Mouse (Mus musculus) monocyte, adult 5-6 weeks (primary cell): ENCODE measurements at regions not wholly inside any gene's neighbourhood (a gene's known extent, or its start where the extent isn't known, plus 50 kb on each side); places are given as distances from the start of the nearest gene placed in this dataset.
"Not testable (repeated sequence)": the region's sequence is repeated elsewhere in the genome, so short reads cannot be mapped to it uniquely, and the experiment has no call there.

ENCODE experiments used
- ATAC-seq: fragments of 153-309, 156-312 bp; replicated peaks from 2 replicates; pipeline ENCODE4 v1.8.0; 2017; ENCODE audit warnings: mild to moderate bottlenecking; ENCODE audit not compliant: low TSS enrichment, insufficient number of reproducible peaks, severe bottlenecking, poor library complexity, low FRiP score

- ATAC-seq = no peak
Measured at GRCm38 (mm10) chr12:77094999-77095915, 133.3 kb upstream of the Max start.

DNA sequence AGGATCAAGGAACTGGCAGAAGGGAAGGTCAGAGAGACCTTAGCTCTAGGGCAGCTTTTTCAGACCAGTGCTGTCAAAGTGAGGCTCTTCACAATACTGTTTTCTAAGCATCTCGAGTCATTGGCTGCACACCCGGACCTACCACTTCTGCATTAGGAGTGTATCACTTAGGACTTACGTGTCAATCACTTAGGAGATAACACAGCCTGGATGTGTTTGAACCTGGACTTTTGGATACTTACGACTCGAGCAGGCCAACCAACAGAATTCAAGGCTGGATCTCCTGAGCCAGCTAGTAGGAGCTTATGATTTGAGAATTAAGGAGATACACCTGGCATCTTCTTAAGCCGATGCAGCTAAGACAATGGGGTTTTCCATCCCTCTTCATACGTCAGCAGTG is 132.2 kb upstream of the Max start:
- ATAC-seq = no peak

DNA sequence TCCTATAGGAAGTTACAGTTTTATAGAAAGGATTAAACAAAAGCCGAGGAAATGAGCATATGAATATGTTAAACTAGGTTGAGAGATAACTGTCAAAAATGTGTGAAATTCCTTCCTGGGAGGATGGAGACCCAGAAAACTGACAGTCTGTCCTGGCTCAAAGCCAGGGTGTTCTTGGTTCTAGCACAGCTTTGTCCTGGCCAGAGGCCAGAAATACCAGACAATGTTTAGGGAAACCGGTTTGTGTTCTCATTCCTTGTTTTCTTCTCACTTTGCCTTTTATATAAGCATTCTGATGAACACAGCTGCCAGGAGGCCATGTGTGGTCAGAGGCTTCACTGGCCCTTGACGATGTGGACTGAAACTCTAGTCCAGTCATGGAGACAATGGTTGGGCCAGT is 130.7 kb upstream of the Max start:
- ATAC-seq = no peak

DNA sequence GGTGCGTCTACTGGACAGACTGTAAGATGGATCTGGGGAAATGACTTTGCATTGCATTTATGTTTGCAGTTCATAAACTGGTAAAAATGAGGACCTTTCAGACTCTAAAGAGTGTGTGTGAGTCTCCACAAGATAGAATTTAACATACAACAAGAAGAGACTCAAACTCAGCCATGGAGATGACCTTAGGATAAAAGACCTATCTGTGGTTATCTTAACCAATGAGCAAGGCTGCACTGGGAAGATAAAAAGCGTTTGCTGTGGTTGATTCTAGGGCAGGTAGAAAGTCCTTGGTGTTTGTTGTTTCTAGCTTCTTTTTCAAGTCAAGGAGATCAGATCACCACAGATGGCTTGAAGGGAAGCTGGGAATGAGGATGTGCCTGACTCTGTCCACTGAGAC is 130.1 kb upstream of the Max start:
- no peak for ATAC-seq

GRCm38 (mm10) chr12:77091700-77092099 is 129.7 kb upstream of the Max start:
- no peak for ATAC-seq

- ATAC-seq = no peak
Measured at GRCm38 (mm10) chr12:77090525-77090924, 128.5 kb upstream of the Max start.

DNA sequence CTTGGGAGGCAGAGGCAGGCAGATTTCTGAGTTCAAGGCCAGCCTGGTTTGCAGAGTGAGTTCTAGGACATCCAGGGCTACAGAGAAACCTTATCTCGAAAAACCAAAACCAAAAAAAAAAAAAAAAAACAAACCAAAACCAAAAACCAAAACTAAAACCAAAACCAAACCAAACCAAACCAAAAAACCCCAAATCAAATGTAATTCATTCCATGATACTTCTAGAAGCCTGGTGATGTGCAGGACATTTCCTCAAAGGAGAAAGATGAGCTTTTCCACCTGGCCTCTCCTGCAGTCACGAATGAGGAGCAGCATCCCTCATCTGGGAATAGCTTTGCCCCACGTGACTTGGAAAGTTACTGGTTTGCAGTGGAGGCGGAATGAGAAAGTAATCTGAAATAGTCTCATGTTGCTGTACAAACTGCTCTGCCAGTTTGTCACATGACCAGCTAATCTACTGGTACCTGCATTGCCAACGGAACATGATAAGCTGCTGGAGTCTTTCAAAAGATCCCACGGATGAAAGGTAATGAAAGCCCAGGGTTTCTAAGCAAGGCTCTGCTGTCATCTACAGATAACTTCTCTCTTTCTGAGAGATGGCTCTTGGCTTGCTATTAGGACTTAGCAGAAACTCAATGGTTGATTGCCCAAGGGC is 127.8 kb upstream of the Max start:
- ATAC-seq = no peak

DNA sequence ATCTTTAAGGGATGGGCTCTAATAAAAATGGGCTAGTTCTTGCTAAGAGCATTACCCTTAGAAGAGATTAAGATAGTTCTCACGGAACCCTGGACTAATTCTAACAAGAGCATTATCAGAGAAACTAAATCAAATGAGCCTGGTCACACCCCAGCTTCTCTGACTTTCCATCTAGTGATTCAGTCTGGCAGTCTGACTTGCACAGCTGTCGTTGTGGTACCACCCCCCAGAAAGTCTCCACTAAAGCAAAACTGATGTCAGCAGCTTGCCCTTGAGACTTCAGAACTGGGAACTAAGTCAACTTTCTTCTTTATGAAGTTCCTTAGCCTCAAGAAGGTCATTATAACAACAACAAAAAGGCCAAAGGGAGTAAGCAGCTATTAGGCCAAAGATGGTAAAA is 126.5 kb upstream of the Max start:
- no peak for ATAC-seq

- not testable (repeated sequence) for ATAC-seq
Measured at GRCm38 (mm10) chr12:77086931-77087330, 124.9 kb upstream of the Max start.

DNA sequence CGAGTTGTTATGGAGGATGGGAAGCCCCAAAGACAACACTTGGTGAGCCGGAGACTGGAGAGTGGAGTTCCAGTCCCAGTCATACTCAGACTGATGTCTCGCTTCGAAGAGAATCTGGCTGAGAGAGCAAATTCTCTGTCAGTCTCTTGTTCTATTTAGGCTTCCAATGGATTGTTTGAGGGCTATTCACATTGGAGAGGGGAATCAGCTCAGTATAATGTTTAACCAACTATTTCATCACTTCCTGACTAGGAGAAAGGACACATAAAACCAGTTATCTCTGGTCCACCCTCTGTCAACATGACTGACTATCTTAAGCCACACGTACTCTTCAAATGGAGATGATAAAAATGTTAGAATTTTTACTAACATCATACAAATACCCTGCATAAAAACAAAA is 123.9 kb upstream of the Max start:
- ATAC-seq = no peak

GRCm38 (mm10) chr12:77085244-77085643 is 123.2 kb upstream of the Max start:
- ATAC-seq = peak; percentile 56; the same call in 1 of the 2 replicates

- no peak for ATAC-seq
Measured at GRCm38 (mm10) chr12:77084744-77085143, 122.7 kb upstream of the Max start.

DNA sequence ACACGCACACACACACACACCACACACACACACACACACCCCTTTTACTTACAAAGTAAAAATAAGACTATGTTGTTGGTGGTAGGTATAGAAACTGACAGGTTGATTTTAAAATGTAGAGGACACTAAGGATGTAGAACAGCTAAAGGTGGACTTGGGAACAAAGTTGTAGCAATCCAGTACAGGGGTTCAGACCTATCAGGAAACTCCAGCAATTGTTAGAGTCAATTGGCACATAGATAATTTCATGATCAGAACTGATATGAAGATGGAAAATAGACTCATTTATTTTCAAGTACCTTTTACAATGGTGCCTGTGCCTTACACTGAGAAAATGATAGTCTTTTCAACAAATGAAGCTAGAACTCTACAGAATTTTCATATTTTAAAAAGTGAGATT is 122.3 kb upstream of the Max start:
- ATAC-seq = no peak

DNA sequence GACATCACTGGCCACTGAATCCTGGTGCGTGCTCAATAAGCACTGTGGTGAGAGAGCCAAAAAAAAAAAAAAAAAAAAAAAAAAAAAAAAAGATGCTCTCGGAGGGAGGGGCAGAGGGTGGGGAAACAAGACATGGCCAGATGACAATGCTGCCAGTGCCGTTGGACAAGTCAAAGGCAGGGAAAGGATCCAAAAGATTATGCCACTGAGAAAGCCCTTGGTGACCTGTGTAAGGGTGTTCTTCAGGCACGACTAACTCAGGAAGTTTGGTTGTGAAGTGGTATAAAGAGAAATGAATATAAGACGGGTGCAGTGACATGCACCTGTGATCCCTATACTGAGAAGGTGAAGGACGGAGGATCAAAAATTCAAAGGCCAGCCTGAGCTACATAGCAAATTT is 121.8 kb upstream of the Max start:
- ATAC-seq = no peak

DNA sequence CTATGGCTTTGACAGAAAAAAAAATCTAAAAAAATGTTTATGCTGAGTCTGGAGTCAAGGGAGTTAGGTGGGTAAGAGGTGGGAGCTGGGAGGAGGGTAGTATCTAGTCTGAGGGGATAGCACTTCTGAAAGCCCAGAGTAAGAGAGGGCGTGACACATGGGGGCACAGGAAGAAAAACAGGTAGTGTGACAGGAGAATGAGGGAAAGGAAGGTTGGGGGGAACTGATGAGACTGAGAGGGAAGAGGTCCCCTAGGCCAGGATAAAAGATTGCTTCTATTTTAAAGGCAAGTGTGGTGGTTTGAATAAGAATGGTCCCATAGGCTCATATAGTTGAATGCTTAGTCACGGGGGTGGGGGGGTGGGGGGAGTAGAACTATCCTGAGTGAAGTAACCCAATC is 119.8 kb upstream of the Max start:
- no peak for ATAC-seq

DNA sequence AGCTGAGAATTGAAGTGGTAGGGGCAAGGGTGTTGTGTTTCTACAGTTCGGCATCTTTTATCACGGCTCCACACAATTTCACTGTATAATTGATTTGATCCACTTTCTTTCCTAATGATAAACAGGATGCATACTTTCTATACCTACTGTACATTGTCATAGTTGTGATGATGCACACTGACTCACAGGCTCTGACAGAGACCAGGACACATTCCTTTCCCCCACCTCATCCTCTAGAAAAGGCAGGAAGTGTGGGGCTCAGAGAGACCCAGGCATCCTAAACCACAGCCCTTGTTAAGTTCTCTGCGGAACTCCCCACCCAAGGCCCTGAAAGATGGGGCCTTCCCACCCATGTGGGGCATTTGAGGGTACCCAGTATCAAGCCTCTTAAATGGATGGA is 117.5 kb upstream of the Max start:
- no peak for ATAC-seq

GRCm38 (mm10) chr12:77076678-77077077 is 114.7 kb upstream of the Max start:
- no peak for ATAC-seq

DNA sequence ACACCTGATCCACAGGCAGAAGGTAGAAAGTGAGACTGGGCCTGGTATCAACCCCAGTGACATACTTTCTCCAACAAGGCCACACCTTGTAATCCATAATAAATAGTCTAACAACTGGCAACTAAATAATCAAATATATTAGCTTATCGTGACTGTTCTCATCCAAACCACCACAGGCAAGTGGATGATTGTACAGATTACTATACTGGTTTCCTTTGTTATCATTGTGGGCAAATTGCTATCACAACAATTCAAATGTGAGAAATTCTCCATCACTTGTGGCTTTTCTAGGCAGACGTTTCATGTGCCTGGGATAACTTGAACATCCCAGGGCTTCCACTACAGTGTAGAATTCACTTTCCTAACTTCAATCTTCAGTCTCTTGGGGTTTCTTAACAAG is 112.6 kb upstream of the Max start:
- ATAC-seq = no peak

GRCm38 (mm10) chr12:77071700-77072099 is 109.7 kb upstream of the Max start:
- ATAC-seq = no peak

DNA sequence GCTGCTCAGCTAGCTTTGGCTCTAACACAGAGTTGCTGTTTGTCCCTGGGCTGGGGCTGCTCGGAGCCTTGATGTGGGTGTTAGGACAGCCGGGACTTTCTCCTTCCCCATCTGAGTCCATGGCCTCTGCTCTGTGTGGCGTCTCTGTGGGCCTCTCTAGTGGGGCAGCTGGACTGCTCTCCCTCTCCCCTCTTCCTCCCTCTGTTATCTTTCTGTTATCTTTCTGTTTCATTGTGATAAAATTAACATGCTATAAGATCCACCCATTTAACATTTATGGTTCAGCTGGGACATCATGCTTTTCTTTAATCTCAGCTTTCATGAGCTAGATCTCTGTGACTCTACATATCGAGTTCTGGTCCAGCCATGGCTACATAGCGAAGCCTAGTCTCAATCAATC is 105.9 kb upstream of the Max start:
- ATAC-seq = no peak
